ENCODE assay signal across 18 mouse cellular contexts in the genomic region with DNA sequence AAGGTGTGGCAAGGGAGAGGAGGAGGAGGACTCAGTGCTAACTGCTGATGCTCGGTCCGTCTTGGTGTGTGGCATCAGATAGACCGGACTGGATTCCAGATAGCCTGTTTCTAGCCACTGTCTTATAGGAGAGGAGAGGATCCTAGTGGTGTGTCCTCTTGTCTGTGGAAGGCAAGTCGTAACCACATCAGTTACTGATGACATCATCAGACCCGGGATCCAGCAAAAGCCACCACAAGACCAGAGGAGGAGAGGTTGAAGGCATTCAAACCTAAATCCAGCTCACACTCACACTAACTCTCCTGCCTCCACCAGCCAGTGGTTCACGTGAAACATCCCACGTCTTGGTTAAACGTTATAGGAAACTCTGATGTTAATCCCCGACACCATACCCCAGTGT.
"Had no signal": no experiment of that assay in that cellular context is flagged by ENCODE, and none has a peak within 500 bp of the region (broad histone marks: within the 10 kb centered on the region; RNA-seq: fewer than 3 reads in every experiment).

No protein-coding gene starts in this region.

- H3K27me3 ChIP-seq: limb, embryonic 12.5 days; limb, embryonic 15.5 days; lung, embryonic 15.5 days; midbrain, embryonic 13.5 days had no signal

- H3K27ac ChIP-seq: limb, embryonic 12.5 days; limb, embryonic 15.5 days; liver, embryonic 14.5 days; lung, embryonic 15.5 days; midbrain, embryonic 10.5 days; midbrain, embryonic 13.5 days; stomach, postnatal 0 days had no signal

- H3K4me1 ChIP-seq: lung, embryonic 15.5 days; midbrain, embryonic 10.5 days had no signal

- H3K36me3 ChIP-seq: limb, embryonic 12.5 days; limb, embryonic 15.5 days; lung, embryonic 15.5 days; midbrain, embryonic 10.5 days; midbrain, embryonic 13.5 days had no signal

- H3K9me3 ChIP-seq: limb, embryonic 15.5 days; lung, embryonic 15.5 days; midbrain, embryonic 10.5 days had no signal

- DNase-seq: kidney, adult 8-10 months; kidney, postnatal 14 days; kidney, postnatal 4 days; left cerebral cortex, postnatal 4 days; liver, postnatal 0 days; lung, postnatal 10 days; lung, postnatal 36 days; right cerebral cortex, postnatal 4 days; thymus, adult 2 months; thymus, postnatal 14 days had no signal

- H3K4me3 ChIP-seq: limb, embryonic 12.5 days; limb, embryonic 15.5 days; lung, embryonic 15.5 days; megakaryocyte, embryonic 14.5 days; midbrain, embryonic 10.5 days; midbrain, embryonic 13.5 days had no signal
